Mouse (Mus musculus) ES-Bruce4 (cell line): ENCODE data around the gene Raet1e. TPM values are rescaled to one million over a fixed set of nuclear protein-coding genes. Genes with fewer than 3 reads are reported as not detected.
"Not testable (repeated sequence)": the region's sequence is repeated elsewhere in the genome, so short reads cannot be mapped to it uniquely, and the experiment has no call there.

Experiments used
- H3K27ac ChIP-seq: 2 replicates; pipeline ENCODE4 v1.5.1; 2012; ENCODE audit warnings: low read length, inconsistent platforms; ENCODE audit not compliant: insufficient read depth
- H3K27me3 ChIP-seq: 2 replicates; pipeline ENCODE4 v1.6.1; 2012; ENCODE audit warnings: mild to moderate bottlenecking, low read length, inconsistent platforms; ENCODE audit not compliant: control insufficient read depth, poor library complexity, insufficient read depth, severe bottlenecking
- H3K36me3 ChIP-seq: 2 replicates; pipeline ENCODE4 v1.6.1; 2012; ENCODE audit warnings: inconsistent platforms, mild to moderate bottlenecking, low read length, moderate library complexity; ENCODE audit not compliant: control insufficient read depth, poor library complexity, insufficient read depth, severe bottlenecking
- H3K4me1 ChIP-seq: one replicate; pipeline ENCODE4 v1.8.1; 2011; ENCODE audit warnings: low read length; ENCODE audit not compliant: control insufficient read depth, insufficient read depth
- H3K4me3 ChIP-seq: 2 replicates; pipeline ENCODE4 v1.5.1; 2011; ENCODE audit warnings: low read depth, mild to moderate bottlenecking, low read length
- H3K9ac ChIP-seq: 2 replicates; pipeline ENCODE4 v1.6.1; 2012; ENCODE audit warnings: low read depth, mild to moderate bottlenecking, inconsistent platforms; ENCODE audit not compliant: poor library complexity, severe bottlenecking
- H3K9me3 ChIP-seq: replicated peaks from 2 replicates; pipeline ENCODE4 v1.6.1; 2012; ENCODE audit warnings: mild to moderate bottlenecking, low read length, inconsistent platforms; ENCODE audit not compliant: control insufficient read depth, poor library complexity, insufficient read depth, severe bottlenecking
- CTCF ChIP-seq: IDR thresholded peaks from one replicate; pipeline ENCODE4 v1.8.1; 2011; ENCODE audit warnings: low read depth, low read length
- EP300 ChIP-seq: IDR thresholded peaks from 2 replicates; pipeline ENCODE4 v1.6.1; 2011; ENCODE audit warnings: low read depth, low read length; ENCODE audit not compliant: insufficient read depth
- POLR2A ChIP-seq: IDR thresholded peaks from one replicate; pipeline ENCODE4 v1.8.1; 2011; ENCODE audit warnings: low read length; ENCODE audit not compliant: insufficient read depth
- polyA plus RNA-seq: library from polyadenylated mRNA; stranded (reverse); fragments of >200 nt; gene quantifications from 2 replicates; pipeline ENCODE4 v1.2.4, GENCODE M21; 2011; ENCODE audit warnings: low read depth; ENCODE audit not compliant: missing spikeins, insufficient read depth, insufficient read length

Gene Raet1e
- polyA plus RNA-seq, 1 experiment = 12.3 TPM

DNA sequence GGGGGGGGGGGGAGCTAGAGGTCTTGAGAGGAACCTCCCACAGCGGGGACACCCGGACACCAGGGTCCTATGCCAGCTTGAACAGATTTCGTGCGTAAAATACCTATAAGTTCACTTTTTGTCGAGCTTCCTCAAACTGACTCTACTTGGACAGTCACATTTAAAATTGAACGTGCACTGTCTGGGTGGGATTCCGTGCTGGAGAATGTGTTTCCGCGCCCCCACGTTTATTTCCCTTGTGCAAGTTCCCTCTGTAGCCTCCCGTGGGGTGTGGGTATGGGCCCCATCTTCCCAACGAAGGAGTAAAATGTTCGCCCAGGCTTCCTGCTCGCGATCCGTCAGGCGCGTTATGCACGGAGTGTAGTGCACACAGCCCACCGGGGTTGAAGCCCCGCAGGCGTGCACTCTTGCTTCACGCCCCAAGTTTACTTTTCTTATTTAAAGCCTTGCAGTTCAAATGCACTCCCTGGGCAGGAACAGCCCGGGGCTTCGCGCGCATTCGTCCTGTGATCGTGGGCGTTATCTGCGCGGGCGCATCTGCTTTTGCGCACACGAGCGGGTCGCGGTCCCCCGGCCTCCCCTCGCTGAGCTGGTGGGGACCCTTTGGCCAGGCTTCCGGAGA, 115.4 kb downstream of the Raet1e start:
- Histone ChIP-seq H3K4me3 (peak overlapping the region; percentile 39), H3K9me3 (no peaks in the 10 kb centered on the region), H3K27ac (no peak overlapping the region), H3K4me1 (no peaks in the 10 kb centered on the region), H3K9ac (peak overlapping the region; percentile 20; the same call in 1 of the 2 replicates), H3K36me3 (no peaks in the 10 kb centered on the region), H3K27me3 (no peaks in the 10 kb centered on the region)
- TF ChIP-seq CTCF = no peak
- TF ChIP-seq POLR2A = no peak
- no peak for TF ChIP-seq EP300

DNA sequence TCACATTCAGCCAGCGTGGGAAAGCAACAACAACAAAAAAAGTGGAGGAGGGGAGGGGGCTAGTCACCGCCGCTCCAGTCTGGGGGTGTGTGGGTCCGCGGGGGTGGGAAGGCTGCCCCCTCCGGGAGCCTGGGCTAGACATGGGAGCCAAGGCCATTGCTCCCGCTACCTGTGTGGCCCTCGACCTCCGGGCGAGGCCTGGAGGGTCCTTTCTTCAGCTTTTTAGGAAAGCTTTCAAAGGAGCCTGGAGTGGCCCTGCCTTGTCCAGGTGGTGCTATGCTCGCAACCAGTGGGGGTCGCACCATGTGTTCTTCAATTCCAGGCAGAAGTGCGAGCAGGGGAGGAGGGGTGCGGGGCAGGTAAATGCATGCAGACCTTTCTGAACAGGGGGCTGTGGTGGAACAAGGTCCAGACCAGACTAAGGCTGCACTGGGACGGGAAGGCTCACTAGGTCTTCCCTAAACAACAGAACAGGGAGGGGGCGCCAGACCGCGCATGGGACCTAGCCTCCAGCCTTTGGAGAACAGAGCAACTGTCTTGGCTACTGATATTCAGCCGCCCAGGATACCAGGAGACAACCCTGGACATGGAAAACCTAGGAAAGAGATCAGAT, 116.2 kb downstream of the Raet1e start:
- TF ChIP-seq CTCF (peak; percentile 35), EP300 (no peak), POLR2A (no peak)
- Histone ChIP-seq H3K4me1 (no peaks in the 10 kb centered on the region), H3K36me3 (no peaks in the 10 kb centered on the region), H3K27ac (no peak overlapping the region), H3K4me3 (peak overlapping the region; percentile 37), H3K9ac (peak overlapping the region; percentile 20; the same call in 1 of the 2 replicates), H3K27me3 (no peaks in the 10 kb centered on the region), H3K9me3 (no peaks in the 10 kb centered on the region)

DNA sequence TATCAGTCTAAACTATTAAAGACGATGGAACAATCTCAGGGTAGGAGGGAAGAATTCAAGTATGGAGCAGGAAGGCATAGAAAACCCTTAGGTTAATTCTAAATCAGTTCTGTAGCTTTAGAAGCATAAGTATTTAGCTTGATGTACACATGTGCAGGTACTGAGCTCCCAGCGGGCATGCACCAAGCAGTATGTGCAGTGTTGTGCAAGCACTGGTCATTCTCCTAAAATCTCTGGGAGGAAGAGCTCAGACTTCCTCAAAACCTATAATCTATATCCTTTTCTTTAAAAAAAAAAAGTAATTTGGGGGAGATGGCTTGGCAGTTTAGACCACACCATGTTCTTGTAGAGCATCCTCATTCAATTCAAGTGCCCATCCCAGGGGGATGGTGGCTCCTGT, 120.1 kb downstream of the Raet1e start:
- H3K9me3 ChIP-seq, H3K27ac ChIP-seq, H3K4me1 ChIP-seq, H3K27me3 ChIP-seq, H3K9ac ChIP-seq, H3K36me3 ChIP-seq, H3K4me3 ChIP-seq: not testable (repeated sequence)

DNA sequence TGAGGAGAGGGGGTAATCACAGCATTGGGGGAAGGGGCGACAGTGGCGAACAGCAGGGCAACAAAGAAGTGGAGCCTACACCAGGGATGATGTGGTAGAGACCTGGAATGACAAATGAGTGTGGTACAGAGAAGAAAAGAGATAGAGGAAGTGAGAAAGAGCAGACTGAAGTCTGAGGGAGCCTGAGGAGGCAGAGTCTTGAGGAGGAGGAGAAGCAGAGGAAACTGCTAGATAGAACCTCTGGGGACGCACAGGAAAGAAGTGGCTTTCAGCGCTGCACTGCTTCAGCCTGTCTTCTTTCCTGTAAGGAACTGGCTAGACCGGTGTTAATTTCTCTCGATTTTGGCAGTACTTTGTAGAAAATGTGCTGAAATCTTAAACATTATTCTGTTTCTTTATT, 124.4 kb downstream of the Raet1e start:
- TF ChIP-seq POLR2A = no peak
- no peak for TF ChIP-seq CTCF
- TF ChIP-seq EP300 = no peak
- Histone ChIP-seq H3K27ac (no peak overlapping the region), H3K4me1 (no peaks in the 10 kb centered on the region), H3K36me3 (no peaks in the 10 kb centered on the region), H3K4me3 (no peak overlapping the region), H3K27me3 (no peaks in the 10 kb centered on the region), H3K9me3 (no peaks in the 10 kb centered on the region), H3K9ac (no peak overlapping the region)

DNA sequence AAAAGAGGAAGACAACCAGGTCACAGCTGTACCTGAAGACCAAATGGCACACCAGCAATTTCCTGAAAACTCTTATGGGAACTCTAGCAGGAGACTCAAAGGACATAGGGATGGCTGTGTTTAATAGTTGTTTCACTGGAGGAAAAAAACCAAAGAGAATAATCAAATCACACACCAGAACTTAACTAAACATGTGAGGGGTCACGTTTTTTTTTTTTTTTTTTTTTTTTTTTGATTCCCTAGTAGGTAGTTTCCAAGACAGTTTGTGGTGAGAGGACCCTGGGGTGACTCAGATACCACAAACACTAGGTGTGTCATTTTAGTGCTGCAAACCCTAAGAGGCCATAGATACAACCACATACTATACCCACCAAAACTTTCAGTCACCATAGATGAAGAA, 137.3 kb downstream of the Raet1e start:
- H3K9me3 ChIP-seq = no peaks in the 10 kb centered on the region
- TF ChIP-seq POLR2A (no peak), EP300 (no peak), CTCF (no peak)
- H3K27me3 ChIP-seq = no peaks in the 10 kb centered on the region
- H3K36me3 ChIP-seq = no peaks in the 10 kb centered on the region
- no peaks in the 10 kb centered on the region for H3K4me1 ChIP-seq
- no peak overlapping the region for H3K4me3 ChIP-seq
- H3K9ac ChIP-seq = no peak overlapping the region
- no peak overlapping the region for H3K27ac ChIP-seq

DNA sequence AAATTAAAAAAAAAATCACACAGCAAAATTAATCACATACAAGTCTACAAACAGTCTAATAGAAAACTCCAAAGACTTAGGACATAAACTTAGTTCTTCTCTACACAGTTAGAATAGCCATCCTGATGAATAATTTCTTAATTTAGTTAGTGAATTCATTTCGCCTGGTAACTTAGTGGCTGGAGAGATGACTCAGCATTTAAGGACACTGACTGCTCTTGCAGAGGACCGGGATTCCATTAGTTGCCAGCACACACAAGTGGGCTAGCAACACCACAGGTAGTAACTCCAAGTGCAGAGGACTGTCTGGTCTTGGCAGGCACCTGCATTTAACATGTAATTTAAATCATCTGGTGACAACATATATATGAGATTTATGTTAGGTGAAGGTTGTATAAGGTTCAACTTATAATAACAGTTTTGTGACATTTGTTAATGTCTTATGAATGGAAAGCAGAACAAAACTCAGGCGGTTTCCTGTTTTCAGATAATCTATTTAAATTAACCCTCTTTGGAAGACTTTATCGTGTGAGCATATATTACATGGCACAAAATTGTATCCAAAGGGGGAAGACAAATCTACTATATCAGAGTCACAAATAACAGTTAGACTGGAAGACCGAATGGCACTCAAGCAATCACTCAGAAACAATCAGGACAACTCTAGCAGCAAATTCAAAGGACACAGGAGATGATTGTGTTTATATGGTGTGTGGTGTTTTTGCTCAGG, 138.8 kb downstream of the Raet1e start:
- H3K27me3 ChIP-seq = no peaks in the 10 kb centered on the region
- no peak overlapping the region for H3K4me3 ChIP-seq
- H3K27ac ChIP-seq = no peak overlapping the region
- H3K36me3 ChIP-seq = no peaks in the 10 kb centered on the region
- no peak overlapping the region for H3K9ac ChIP-seq
- no peaks in the 10 kb centered on the region for H3K4me1 ChIP-seq
- no peaks in the 10 kb centered on the region for H3K9me3 ChIP-seq
- TF ChIP-seq EP300 (no peak), CTCF (no peak), POLR2A (no peak)
